Mouse (Mus musculus) intestine, postnatal 0 days (tissue): ENCODE results near the gene Pnkd. TPM values are rescaled to one million over a fixed set of nuclear protein-coding genes. Genes with fewer than 3 reads are reported as not detected.
A peak's percentile ranks its signal among the peaks of the same experiment; 100 is the strongest.

Experiments
- ATAC-seq: fragments of 200-750 bp; cut with Nextera tagmentation; 2 replicates; pipeline ENCODE4 v1.8.0; 2017; ENCODE audit warnings: mild to moderate bottlenecking, moderate TSS enrichment, moderate library complexity
- H3K27ac ChIP-seq: fragments of 300-500 bp; sonication (generic); 2 replicates; pipeline ENCODE4 v1.5.1; 2014; ENCODE audit warnings: mild to moderate bottlenecking, low read depth, low read length, moderate library complexity
- H3K27me3 ChIP-seq: fragments of 300-500 bp; sonication (generic); replicated peaks from 2 replicates; pipeline ENCODE4 v1.6.1; 2014; ENCODE audit warnings: low read length, mixed read lengths; ENCODE audit not compliant: control insufficient read depth, insufficient read depth
- H3K36me3 ChIP-seq: fragments of 300-500 bp; sonication (generic); 2 replicates; pipeline ENCODE4 v1.6.1; 2014; ENCODE audit warnings: mild to moderate bottlenecking, moderate library complexity; ENCODE audit not compliant: control insufficient read depth, insufficient read depth
- H3K4me1 ChIP-seq: fragments of 300-500 bp; sonication (generic); replicated peaks from 2 replicates; pipeline ENCODE4 v1.6.1; 2014; ENCODE audit warnings: antibody characterized with exemption, low read length, mixed read lengths; ENCODE audit not compliant: control insufficient read depth, insufficient read depth
- H3K4me2 ChIP-seq: fragments of 300-500 bp; sonication (generic); replicated peaks from 2 replicates; pipeline ENCODE4 v1.6.1; 2014; ENCODE audit warnings: low read depth, mild to moderate bottlenecking, moderate library complexity
- H3K4me3 ChIP-seq: fragments of 300-500 bp; sonication (generic); 2 replicates; pipeline ENCODE4 v1.5.1; 2014; ENCODE audit warnings: low read depth, low read length
- H3K9ac ChIP-seq: fragments of 300-500 bp; sonication (generic); 2 replicates; pipeline ENCODE4 v1.6.1; 2014; ENCODE audit warnings: mild to moderate bottlenecking, low read depth, low read length
- H3K9me3 ChIP-seq: fragments of 300-500 bp; sonication (generic); 2 replicates; pipeline ENCODE4 v1.6.1; 2016; ENCODE audit warnings: mixed run types; ENCODE audit not compliant: control insufficient read depth
- CTCF ChIP-seq: sonication (generic); IDR thresholded peaks from 2 replicates; pipeline ENCODE4 v1.5.1; 2016; ENCODE audit warnings: low read depth, mild to moderate bottlenecking, control low read depth, antibody characterized with exemption, moderate library complexity
- WGBS: fragments of 180-500 bp; shearing (Covaris S2); extraction: QIAGEN DNeasy Blood & Tissue Kit; methylation state at CpG from one replicate; pipeline ENCODE4 v1.1.7; 2014; 5-methylcytosine and 5-hydroxymethylcytosine counted together
- polyA plus RNA-seq: library from polyadenylated mRNA; unstranded; fragments of >200 nt; fragmentation: Nextera tagmentation; extraction: Ambion mirVana; gene quantifications from 2 replicates; pipeline ENCODE4 v1.2.1, GENCODE M21; 2015

Gene Pnkd
- polyA plus RNA-seq, 1 experiment from 2014 or later: 107 TPM

GRCm38 (mm10) chr1:74308001-74308964 lies 23.6 kb downstream of the Pnkd start:
- Histone ChIP-seq H3K9me3 (no peaks in the 10 kb centered on the region), H3K4me2 (no peak overlapping the region), H3K4me1 (0 out of 2 replicates have a peak, but pooled peaks cover 3% of the 10 kb centered on the region), H3K36me3 (no peaks in the 10 kb centered on the region), H3K4me3 (no peak overlapping the region), H3K9ac (no peak overlapping the region), H3K27me3 (no peaks in the 10 kb centered on the region), H3K27ac (no peak overlapping the region)
- WGBS: 75% methylated on average over 10 of the region's 10 CpGs
- TF ChIP-seq CTCF: no peak
- ATAC-seq: no peak

GRCm38 (mm10) chr1:74309767-74310166 lies 25.0 kb downstream of the Pnkd start:
- no peak for TF ChIP-seq CTCF
- Histone ChIP-seq H3K36me3 (no peaks in the 10 kb centered on the region), H3K27me3 (no peaks in the 10 kb centered on the region), H3K4me2 (no peak overlapping the region), H3K4me3 (no peak overlapping the region), H3K9ac (no peak overlapping the region), H3K27ac (no peak overlapping the region), H3K4me1 (0 out of 2 replicates have a peak, but pooled peaks cover 3% of the 10 kb centered on the region), H3K9me3 (no peaks in the 10 kb centered on the region)
- WGBS: 18% methylated on average over 3 of the region's 3 CpGs
- ATAC-seq: no peak

GRCm38 (mm10) chr1:74313049-74313692 lies 28.4 kb downstream of the Pnkd start:
- 0% methylated on average over 3 of the region's 3 CpGs for WGBS
- Histone ChIP-seq H3K27ac (no peak overlapping the region), H3K9ac (no peak overlapping the region), H3K4me3 (no peak overlapping the region), H3K9me3 (no peaks in the 10 kb centered on the region), H3K4me1 (0 out of 2 replicates have a peak, but pooled peaks cover 3% of the 10 kb centered on the region), H3K36me3 (no peaks in the 10 kb centered on the region), H3K4me2 (no peak overlapping the region), H3K27me3 (no peaks in the 10 kb centered on the region)
- TF ChIP-seq CTCF: peak; percentile 97
- ATAC-seq: peak; percentile 32

- 82% methylated on average over 3 of the region's 3 CpGs for WGBS
Measured at GRCm38 (mm10) chr1:74314796-74315195, 30.1 kb downstream of the Pnkd start.

GRCm38 (mm10) chr1:74316114-74316827 lies 31.5 kb downstream of the Pnkd start:
- Histone ChIP-seq H3K9me3 (no peaks in the 10 kb centered on the region), H3K36me3 (no peaks in the 10 kb centered on the region), H3K4me1 (no peaks in the 10 kb centered on the region), H3K4me3 (no peak overlapping the region), H3K27me3 (no peaks in the 10 kb centered on the region), H3K9ac (no peak overlapping the region), H3K27ac (no peak overlapping the region), H3K4me2 (no peak overlapping the region)
- 82% methylated on average over 4 of the region's 4 CpGs for WGBS
- no peak for TF ChIP-seq CTCF
- ATAC-seq: no peak

More at GRCm38 (mm10) chr1:74314796-74315195, 30.1 kb downstream of the Pnkd start:
- ATAC-seq: no peak
- Histone ChIP-seq H3K9me3 (no peaks in the 10 kb centered on the region), H3K9ac (no peak overlapping the region), H3K27me3 (no peaks in the 10 kb centered on the region), H3K36me3 (no peaks in the 10 kb centered on the region), H3K4me2 (no peak overlapping the region), H3K4me1 (0 out of 2 replicates have a peak, but pooled peaks cover 2% of the 10 kb centered on the region), H3K27ac (no peak overlapping the region), H3K4me3 (no peak overlapping the region)
- TF ChIP-seq CTCF: no peak

GRCm38 (mm10) chr1:74318711-74319110 lies 34.0 kb downstream of the Pnkd start:
- Histone ChIP-seq H3K9ac (no peak overlapping the region), H3K36me3 (no peaks in the 10 kb centered on the region), H3K27me3 (no peaks in the 10 kb centered on the region), H3K4me3 (no peak overlapping the region), H3K4me2 (no peak overlapping the region), H3K9me3 (no peaks in the 10 kb centered on the region), H3K27ac (no peak overlapping the region), H3K4me1 (no peaks in the 10 kb centered on the region)
- TF ChIP-seq CTCF: no peak
- ATAC-seq: no peak
- 48% methylated on average over 3 of the region's 3 CpGs for WGBS
